Mouse (Mus musculus): ENCODE measurements around the gene Gm7697. TPM values are rescaled to one million over a fixed set of nuclear protein-coding genes. Genes with fewer than 3 reads are reported as not detected.

Gm7697 gene
- polyA plus RNA-seq, 1 experiment from 2014 or later, result not detected

Other genes with a start within 250 kb of the Gm7697 start
- gene Gm9495, start 69.4 kb downstream of the Gm7697 start, polyA plus RNA-seq (2016; fragmentation: Nextera tagmentation; extraction: Ambion mirVana), result not detected in 2 replicates
- gene Zfp868, start 102.6 kb upstream of the Gm7697 start, polyA plus RNA-seq (2016; fragmentation: Nextera tagmentation; extraction: Ambion mirVana), result 16.9 and 18.8 TPM in 2 replicates
- 1.3 and 1.4 TPM in 2 replicates for gene Zfp964, start 131.5 kb upstream of the Gm7697 start, polyA plus RNA-seq (2016; fragmentation: Nextera tagmentation; extraction: Ambion mirVana)
- gene Zfp869, start 187.7 kb upstream of the Gm7697 start, polyA plus RNA-seq (2016; fragmentation: Nextera tagmentation; extraction: Ambion mirVana), result 25.1 and 28.5 TPM in 2 replicates
- gene Zfp963, start 227.0 kb upstream of the Gm7697 start, polyA plus RNA-seq (2016; fragmentation: Nextera tagmentation; extraction: Ambion mirVana), result 3.6 and 4.1 TPM in 2 replicates

Data from heart, embryonic 10.5 days (tissue).